ENCODE assay signal across 8 mouse cellular contexts in the genomic region with DNA sequence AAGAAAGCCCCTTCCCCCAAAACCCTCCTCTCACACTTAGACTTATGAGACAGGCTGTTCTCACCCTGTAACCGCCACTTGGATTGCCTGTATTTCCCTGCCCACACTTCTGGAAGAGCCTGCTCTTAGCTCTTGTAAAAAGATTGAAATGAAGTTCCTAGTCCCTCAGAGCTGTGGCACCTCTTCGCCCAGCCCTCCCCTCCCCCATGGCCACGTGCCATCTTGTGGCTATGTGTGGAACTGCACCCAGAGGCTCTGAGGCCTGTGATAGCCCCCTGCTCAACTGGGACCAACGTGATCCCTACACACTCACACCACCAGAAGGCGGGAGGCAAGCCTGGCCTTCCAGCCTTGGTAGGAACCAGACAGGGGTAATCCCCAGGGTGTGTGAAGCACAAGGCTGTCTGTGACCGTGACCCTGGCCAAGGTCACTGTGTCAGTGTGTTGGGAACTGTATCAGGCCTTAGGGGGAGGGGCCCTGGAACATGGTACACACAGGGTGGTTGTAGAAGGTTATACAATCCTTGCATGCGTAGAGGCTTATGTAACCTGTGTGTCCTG. TPM values are rescaled to one million over a fixed set of nuclear protein-coding genes. Genes with fewer than 3 reads are reported as not detected.
DNase-seq lines count a peak whose midpoint lies in the region; ATAC-seq and TF ChIP-seq lines count a peak whose summit lies in the region.

No protein-coding gene starts in this region.

- no peaks in the 10 kb centered on the region for H3K36me3 ChIP-seq in CH12.LX (replicated peaks in 1 of 2; ENCODE audit: control insufficient read depth in 1 of 2, insufficient read depth in 1 of 2, low read length in 1 of 2)
- H3K36me3 ChIP-seq in embryonic facial prominence, embryonic 10.5 days (replicated peaks) = peaks cover 21% of the 10 kb centered on the region
- peaks cover 55% of the 10 kb centered on the region for H3K36me3 ChIP-seq in heart, embryonic 14.5 days (ENCODE audit: control insufficient read depth, insufficient read depth, low read length)
- H3K36me3 ChIP-seq in kidney, embryonic 16.5 days (ENCODE audit: insufficient read depth, low read length) = peaks cover 24% of the 10 kb centered on the region
- peaks cover 17% of the 10 kb centered on the region for H3K36me3 ChIP-seq in lung, embryonic 16.5 days (ENCODE audit: control insufficient read depth, insufficient read depth, low read length)

- dilution Hi-C loops in CH12.LX (cut with MboI; ENCODE audit: extremely low pct_ligation_motif_present, extremely low pct_unique_long_range_greater_than_20kb, low sequenced_read_pairs) = no loop called here

- peak; percentile 23; the same call in 1 of the 2 replicates for ATAC-seq in heart, embryonic 14.5 days (ENCODE audit: insufficient number of reproducible peaks, insufficient read depth, low FRiP score, low read depth)
- ATAC-seq in kidney, embryonic 16.5 days (ENCODE audit: low FRiP score, low TSS enrichment) = peak; percentile 40; the same call in 1 of the 2 replicates
- peak; percentile 40 for ATAC-seq in lung, embryonic 16.5 days (ENCODE audit: low read depth)
- peak; percentile 70 for ATAC-seq in neutrophil, adult 5-6 weeks (ENCODE audit: extremely low read depth, insufficient number of reproducible peaks, low FRiP score, poor library complexity, severe bottlenecking)

- 0 out of 2 replicates have a peak overlapping the region, but pooled peaks have one; percentile 9 for H3K4me2 ChIP-seq in CH12.LX (ENCODE audit: insufficient read depth, low read depth, poor library complexity, severe bottlenecking)
- H3K4me2 ChIP-seq in heart, embryonic 14.5 days (ENCODE audit: low read length) = peak overlapping the region; percentile 35
- no peak overlapping the region for H3K4me2 ChIP-seq in kidney, embryonic 16.5 days (replicated peaks; ENCODE audit: low read depth, low read length)
- H3K4me2 ChIP-seq in lung, embryonic 16.5 days (ENCODE audit: low read depth, low read length) = no peak overlapping the region

- in situ Hi-C loops in CH12.LX (cut with MboI; ENCODE audit: low pct_ligation_motif_present, low pct_unique_long_range_greater_than_20kb, low sequenced_read_pairs) = no loop called here

- TF ChIP-seq CTCF in CH12.LX (conservative IDR thresholded peaks at IDR 0.05 in 1 of 2, IDR thresholded peaks at IDR 0.05 in 1 of 2; ENCODE audit: low read depth in 2 of 2, low read length in 2 of 2) = peak; percentile 96 to 98

- H3K4me1 ChIP-seq in CH12.LX (ENCODE audit: control insufficient read depth in 1 of 2, insufficient read depth in 2 of 2) = peaks cover 28 to 56% of the 10 kb centered on the region in 2 experiments
- H3K4me1 ChIP-seq in embryonic facial prominence, embryonic 10.5 days = peaks cover 53% of the 10 kb centered on the region
- H3K4me1 ChIP-seq in heart, embryonic 14.5 days (ENCODE audit: control insufficient read depth in 2 of 2, insufficient read depth in 2 of 2, low read length in 2 of 2) = peaks cover 48 to 66% of the 10 kb centered on the region in 2 experiments
- peaks cover 50% of the 10 kb centered on the region for H3K4me1 ChIP-seq in kidney, embryonic 16.5 days (ENCODE audit: insufficient read depth, low read length)
- peaks cover 55% of the 10 kb centered on the region for H3K4me1 ChIP-seq in lung, embryonic 16.5 days (replicated peaks; ENCODE audit: control insufficient read depth, insufficient read depth, low read length)

- peaks cover 2% of the 10 kb centered on the region for H3K27me3 ChIP-seq in CH12.LX (replicated peaks)
- H3K27me3 ChIP-seq in embryonic facial prominence, embryonic 10.5 days (replicated peaks; ENCODE audit: low read depth, poor library complexity, severe bottlenecking) = 0 out of 2 replicates have a peak, but pooled peaks cover under 1% of the 10 kb centered on the region
- no peaks in the 10 kb centered on the region for H3K27me3 ChIP-seq in heart, embryonic 14.5 days (ENCODE audit: control insufficient read depth, insufficient read depth, low read length)
- H3K27me3 ChIP-seq in kidney, embryonic 16.5 days (ENCODE audit: insufficient read depth, low read length) = no peaks in the 10 kb centered on the region
- no peaks in the 10 kb centered on the region for H3K27me3 ChIP-seq in lung, embryonic 16.5 days (ENCODE audit: control insufficient read depth, insufficient read depth, low read depth, low read length)

- H3K79me2 ChIP-seq in CH12.LX (replicated peaks; ENCODE audit: control insufficient read depth, extremely low read depth, insufficient read depth, poor library complexity, severe bottlenecking) = no peaks in the 10 kb centered on the region

- peak; percentile 90 for DNase-seq in CH12.LX (ENCODE audit: extremely low read depth)
- DNase-seq in adrenal gland, adult 2 months = peak; percentile 84
- DNase-seq in embryonic facial prominence, embryonic 10.5 days (ENCODE audit: low spot score) = peak; percentile 86
- DNase-seq in thymus, postnatal 4 days = peak; percentile 90

- H3K27ac ChIP-seq in CH12.LX (ENCODE audit: insufficient read depth, low read depth) = no peak overlapping the region
- H3K27ac ChIP-seq in embryonic facial prominence, embryonic 10.5 days (replicated peaks) = peak overlapping the region; percentile 67
- H3K27ac ChIP-seq in heart, embryonic 14.5 days (replicated peaks in 1 of 2; ENCODE audit: control insufficient read depth in 1 of 2, insufficient read depth in 1 of 2, low read depth in 2 of 2, low read length in 2 of 2) = peak overlapping the region; percentile 91 to 96
- H3K27ac ChIP-seq in kidney, embryonic 16.5 days (ENCODE audit: low read length) = peak overlapping the region; percentile 62
- H3K27ac ChIP-seq in lung, embryonic 16.5 days (ENCODE audit: low read length) = peak overlapping the region; percentile 64

- 22% methylated on average over 7 of the region's 7 CpGs for WGBS in embryonic facial prominence, embryonic 10.5 days
- 12% methylated on average over 7 of the region's 7 CpGs for WGBS in heart, embryonic 14.5 days
- 26% methylated on average over 7 of the region's 7 CpGs for WGBS in kidney, embryonic 16.5 days
- WGBS in lung, embryonic 16.5 days = 26% methylated on average over 7 of the region's 7 CpGs

- TF ChIP-seq POLR2A in CH12.LX (IDR thresholded peaks at IDR 0.05; ENCODE audit: low read depth, low read length) = peak; percentile 17; the same call in 1 of the 2 replicates

- H3K4me3 ChIP-seq in CH12.LX (replicated peaks in 1 of 3; ENCODE audit: low read depth in 2 of 3, low read length in 2 of 3, poor library complexity in 1 of 3) = peak overlapping the region in 2 of 3 experiments; percentile 39 to 51
- H3K4me3 ChIP-seq in embryonic facial prominence, embryonic 10.5 days = 0 out of 2 replicates have a peak overlapping the region, but pooled peaks have one; percentile 23
- H3K4me3 ChIP-seq in heart, embryonic 14.5 days (ENCODE audit: control insufficient read depth in 1 of 2, insufficient read depth in 1 of 2, low read depth in 1 of 2, low read length in 2 of 2) = no peak overlapping the region
- H3K4me3 ChIP-seq in kidney, embryonic 16.5 days (ENCODE audit: low read length) = no peak overlapping the region
- H3K4me3 ChIP-seq in lung, embryonic 16.5 days (ENCODE audit: low read length) = no peak overlapping the region

- H3K9me3 ChIP-seq in CH12.LX (replicated peaks; ENCODE audit: low read length) = no peaks in the 10 kb centered on the region
- H3K9me3 ChIP-seq in embryonic facial prominence, embryonic 10.5 days = no peaks in the 10 kb centered on the region
- H3K9me3 ChIP-seq in heart, embryonic 14.5 days (ENCODE audit: control insufficient read depth, low read length) = no peaks in the 10 kb centered on the region
- no peaks in the 10 kb centered on the region for H3K9me3 ChIP-seq in kidney, embryonic 16.5 days (ENCODE audit: low read length)
- no peaks in the 10 kb centered on the region for H3K9me3 ChIP-seq in lung, embryonic 16.5 days (ENCODE audit: control insufficient read depth, low read length)

- 0 out of 2 replicates have a peak, but pooled peaks have one; percentile 45 for TF ChIP-seq EP300 in CH12.LX (IDR thresholded peaks at IDR 0.05; ENCODE audit: low read length)

- no peak overlapping the region; the same call in 1 of the 2 replicates for H3K9ac ChIP-seq in CH12.LX (ENCODE audit: insufficient read depth, low read depth)
- H3K9ac ChIP-seq in heart, embryonic 14.5 days (ENCODE audit: low read length) = peak overlapping the region; percentile 51
- H3K9ac ChIP-seq in kidney, embryonic 16.5 days (replicated peaks; ENCODE audit: low read length) = peak overlapping the region; percentile 29; the same call in 1 of the 2 replicates
- H3K9ac ChIP-seq in lung, embryonic 16.5 days (ENCODE audit: low read length) = peak overlapping the region; percentile 30; the same call in 1 of the 2 replicates

- TF ChIP-seq RAD21 in CH12.LX (IDR thresholded peaks at IDR 0.05; ENCODE audit: low read depth, low read length) = peak; percentile 64

RNA-seq across cellular contexts. Expression of gene Thra, which starts 14.3 kb away (rescaled TPM):
- 2.5 and 3.9 TPM in 2 replicates for total RNA-seq in CH12.LX (2012; rRNA removed)
- total RNA-seq in CH12.LX (2014; rRNA removed) = 0.81 and 1.1 TPM in 2 replicates
- 3.8 and 4.3 TPM in 2 replicates for polyA plus RNA-seq in CH12.LX (2012; ENCODE audit: insufficient read length, low read depth)
- 10 to 100 TPM; 84.6 to 86.1 TPM for total RNA-seq in adrenal gland, adult 2 months (2021)
- polyA plus RNA-seq in adrenal gland, adult 2 months (2012; rRNA removed) = 105 and 132 TPM in 2 replicates
- polyA plus RNA-seq in embryonic facial prominence, embryonic 10.5 days (2016; fragmentation: Nextera tagmentation; extraction: Ambion mirVana) = 8.8 and 9.1 TPM in 2 replicates
- polyA plus RNA-seq in heart, embryonic 14.5 days (2014; fragmentation: Nextera tagmentation; extraction: Ambion mirVana) = 45.3 and 55.6 TPM in 2 replicates
- polyA plus RNA-seq in kidney, embryonic 16.5 days (2015; fragmentation: Nextera tagmentation; extraction: Ambion mirVana) = 24.4 and 25.9 TPM in 2 replicates
- polyA plus RNA-seq in lung, embryonic 16.5 days (2015; fragmentation: Nextera tagmentation; extraction: Ambion mirVana) = 36.3 and 36.4 TPM in 2 replicates
- 7.9 and 8.7 TPM in 2 replicates for total RNA-seq in neutrophil, adult 5-6 weeks (2017)

RNA-seq across cellular contexts. Expression of gene Nr1d1, which starts 20.4 kb away (rescaled TPM):
- 0.21 and 0.25 TPM in 2 replicates for total RNA-seq in CH12.LX (2012; rRNA removed)
- 0.17 and 0.39 TPM in 2 replicates for total RNA-seq in CH12.LX (2014; rRNA removed)
- 0.95 and 1.4 TPM in 2 replicates for polyA plus RNA-seq in CH12.LX (2012; ENCODE audit: insufficient read length, low read depth)
- total RNA-seq in adrenal gland, adult 2 months (2021) = 100 to 1,000 TPM; 135 to 155 TPM
- polyA plus RNA-seq in adrenal gland, adult 2 months (2012; rRNA removed) = 404 and 577 TPM in 2 replicates
- polyA plus RNA-seq in embryonic facial prominence, embryonic 10.5 days (2016; fragmentation: Nextera tagmentation; extraction: Ambion mirVana) = 1.1 and 1.8 TPM in 2 replicates
- 6.0 and 6.4 TPM in 2 replicates for polyA plus RNA-seq in heart, embryonic 14.5 days (2014; fragmentation: Nextera tagmentation; extraction: Ambion mirVana)
- polyA plus RNA-seq in kidney, embryonic 16.5 days (2015; fragmentation: Nextera tagmentation; extraction: Ambion mirVana) = 2.2 and 2.4 TPM in 2 replicates
- polyA plus RNA-seq in lung, embryonic 16.5 days (2015; fragmentation: Nextera tagmentation; extraction: Ambion mirVana) = 1.4 and 1.6 TPM in 2 replicates
- 0.47 and 1.8 TPM in 2 replicates for total RNA-seq in neutrophil, adult 5-6 weeks (2017)

RNA-seq across cellular contexts. Expression of gene Med24, which starts 25.5 kb away (rescaled TPM):
- 47.7 and 48.6 TPM in 2 replicates for total RNA-seq in CH12.LX (2012; rRNA removed)
- total RNA-seq in CH12.LX (2014; rRNA removed) = 26.5 and 30.9 TPM in 2 replicates
- 64.2 and 78.8 TPM in 2 replicates for polyA plus RNA-seq in CH12.LX (2012; ENCODE audit: insufficient read length, low read depth)
- 10 to 100 TPM; 45.3 to 55.1 TPM for total RNA-seq in adrenal gland, adult 2 months (2021)
- 74.3 and 99.6 TPM in 2 replicates for polyA plus RNA-seq in adrenal gland, adult 2 months (2012; rRNA removed)
- 73.9 and 78.1 TPM in 2 replicates for polyA plus RNA-seq in embryonic facial prominence, embryonic 10.5 days (2016; fragmentation: Nextera tagmentation; extraction: Ambion mirVana)
- polyA plus RNA-seq in heart, embryonic 14.5 days (2014; fragmentation: Nextera tagmentation; extraction: Ambion mirVana) = 28.5 and 31.0 TPM in 2 replicates
- 71.4 and 73.9 TPM in 2 replicates for polyA plus RNA-seq in kidney, embryonic 16.5 days (2015; fragmentation: Nextera tagmentation; extraction: Ambion mirVana)
- polyA plus RNA-seq in lung, embryonic 16.5 days (2015; fragmentation: Nextera tagmentation; extraction: Ambion mirVana) = 56.6 and 57.8 TPM in 2 replicates
- 14.9 and 21.3 TPM in 2 replicates for total RNA-seq in neutrophil, adult 5-6 weeks (2017)

RNA-seq across cellular contexts. Expression of gene Msl1, which starts 40.6 kb away (rescaled TPM):
- total RNA-seq in CH12.LX (2012; rRNA removed) = 27.3 and 30.7 TPM in 2 replicates
- 25.9 and 26.4 TPM in 2 replicates for total RNA-seq in CH12.LX (2014; rRNA removed)
- polyA plus RNA-seq in CH12.LX (2012; ENCODE audit: insufficient read length, low read depth) = 57.1 and 58.1 TPM in 2 replicates
- 10 to 100 TPM; 80.9 to 98.0 TPM for total RNA-seq in adrenal gland, adult 2 months (2021)
- 63.2 and 65.0 TPM in 2 replicates for polyA plus RNA-seq in adrenal gland, adult 2 months (2012; rRNA removed)
- polyA plus RNA-seq in embryonic facial prominence, embryonic 10.5 days (2016; fragmentation: Nextera tagmentation; extraction: Ambion mirVana) = 23.4 and 23.5 TPM in 2 replicates
- polyA plus RNA-seq in heart, embryonic 14.5 days (2014; fragmentation: Nextera tagmentation; extraction: Ambion mirVana) = 13.3 and 15.3 TPM in 2 replicates
- 23.7 and 24.2 TPM in 2 replicates for polyA plus RNA-seq in kidney, embryonic 16.5 days (2015; fragmentation: Nextera tagmentation; extraction: Ambion mirVana)
- 19.4 and 20.3 TPM in 2 replicates for polyA plus RNA-seq in lung, embryonic 16.5 days (2015; fragmentation: Nextera tagmentation; extraction: Ambion mirVana)
- 191 TPM in 2 replicates for total RNA-seq in neutrophil, adult 5-6 weeks (2017)

RNA-seq across cellular contexts. Expression of gene Casc3, which starts 50.0 kb away (rescaled TPM):
- 16.7 and 18.3 TPM in 2 replicates for total RNA-seq in CH12.LX (2012; rRNA removed)
- total RNA-seq in CH12.LX (2014; rRNA removed) = 14.4 and 14.7 TPM in 2 replicates
- 71.7 and 93.0 TPM in 2 replicates for polyA plus RNA-seq in CH12.LX (2012; ENCODE audit: insufficient read length, low read depth)
- total RNA-seq in adrenal gland, adult 2 months (2021) = 10 to 100 TPM; 30.0 to 32.3 TPM
- 27.9 and 30.2 TPM in 2 replicates for polyA plus RNA-seq in adrenal gland, adult 2 months (2012; rRNA removed)
- polyA plus RNA-seq in embryonic facial prominence, embryonic 10.5 days (2016; fragmentation: Nextera tagmentation; extraction: Ambion mirVana) = 47.5 and 48.3 TPM in 2 replicates
- polyA plus RNA-seq in heart, embryonic 14.5 days (2014; fragmentation: Nextera tagmentation; extraction: Ambion mirVana) = 22.6 and 22.9 TPM in 2 replicates
- polyA plus RNA-seq in kidney, embryonic 16.5 days (2015; fragmentation: Nextera tagmentation; extraction: Ambion mirVana) = 36.2 and 41.0 TPM in 2 replicates
- 33.2 and 36.6 TPM in 2 replicates for polyA plus RNA-seq in lung, embryonic 16.5 days (2015; fragmentation: Nextera tagmentation; extraction: Ambion mirVana)
- total RNA-seq in neutrophil, adult 5-6 weeks (2017) = 58.7 and 64.0 TPM in 2 replicates

Comparison
In these comparisons a context has a peak if more than half of its experiments do, and no peak if none do; other contexts are left out.
1. H3K4me2 ChIP-seq: peak in CH12.LX (single experiment) and heart, embryonic 14.5 days (single experiment); none in kidney, embryonic 16.5 days (single experiment) and lung, embryonic 16.5 days (single experiment).
2. H3K4me3 ChIP-seq: peak in CH12.LX (2 of 3) and embryonic facial prominence, embryonic 10.5 days (single experiment); none in heart, embryonic 14.5 days (0 of 2), kidney, embryonic 16.5 days (single experiment) and lung, embryonic 16.5 days (single experiment).
3. RNA of gene Nr1d1, which starts 20.4 kb away (polyA plus RNA-seq): 404 to 577 TPM in adrenal gland, adult 2 months; 6.0 to 6.4 TPM in heart, embryonic 14.5 days, 2.2 to 2.4 TPM in kidney, embryonic 16.5 days, 0.95 to 1.4 TPM in CH12.LX, 1.4 to 1.6 TPM in lung, embryonic 16.5 days and 1.1 to 1.8 TPM in embryonic facial prominence, embryonic 10.5 days; every median in the first group is over 10 times any median in the second.
4. Peak in every context shown above with its lines, with median percentiles within 50 percentile points of each other: DNase-seq and ATAC-seq.